Mouse (Mus musculus): Measurements from ENCODE around the gene Krtap13. TPM values are rescaled to one million over a fixed set of nuclear protein-coding genes. Genes with fewer than 3 reads are reported as not detected.
"Not testable (repeated sequence)": the region's sequence is repeated elsewhere in the genome, so short reads cannot be mapped to it uniquely, and the experiment has no call there.

The Krtap13 gene
- polyA plus RNA-seq (2014; fragmentation: Nextera tagmentation; extraction: Ambion mirVana) = not detected in 2 replicates

DNA sequence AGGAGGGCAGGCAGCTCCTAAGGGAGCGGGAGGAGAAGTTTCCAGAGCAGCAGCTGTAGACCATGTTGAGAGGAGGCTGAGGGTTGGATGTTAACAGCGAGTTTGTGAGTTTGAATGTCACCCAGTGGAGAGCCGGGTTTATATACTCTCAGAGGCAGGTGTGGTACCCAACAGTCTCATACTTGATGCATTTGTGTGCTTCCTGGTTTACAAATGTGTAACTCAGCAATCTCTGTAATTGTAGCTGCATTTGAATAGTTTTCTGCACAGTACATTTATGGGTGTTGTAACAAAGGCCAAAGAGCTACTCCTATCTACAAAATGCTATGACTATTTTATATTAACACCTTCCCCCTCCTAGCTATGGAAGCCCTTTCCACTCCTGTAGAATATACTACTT lies at the start of gene Krtap13:
Gene Krtap13, minus strand, starts transcription at position 101 of the 400 bp plus-strand sequence.
- not testable (repeated sequence) for H3K27me3 ChIP-seq (ENCODE audit: control insufficient read depth, insufficient read depth, low read length); H3K9ac ChIP-seq (ENCODE audit: low read length); H3K9me3 ChIP-seq (ENCODE audit: control insufficient read depth, low read length); H3K36me3 ChIP-seq (ENCODE audit: control insufficient read depth, insufficient read depth, low read length); DNase-seq (ENCODE audit: low spot score); ATAC-seq (replicated peaks; ENCODE audit: low FRiP score); H3K4me1 ChIP-seq (replicated peaks; ENCODE audit: control insufficient read depth, insufficient read depth, low read length); H3K27ac ChIP-seq (ENCODE audit: low read depth, low read length); H3K4me2 ChIP-seq (ENCODE audit: low read depth, low read length, severe bottlenecking); H3K4me3 ChIP-seq (ENCODE audit: low read depth, low read length)
- WGBS = 87% methylated on average over 3 of the region's 3 CpGs

DNA sequence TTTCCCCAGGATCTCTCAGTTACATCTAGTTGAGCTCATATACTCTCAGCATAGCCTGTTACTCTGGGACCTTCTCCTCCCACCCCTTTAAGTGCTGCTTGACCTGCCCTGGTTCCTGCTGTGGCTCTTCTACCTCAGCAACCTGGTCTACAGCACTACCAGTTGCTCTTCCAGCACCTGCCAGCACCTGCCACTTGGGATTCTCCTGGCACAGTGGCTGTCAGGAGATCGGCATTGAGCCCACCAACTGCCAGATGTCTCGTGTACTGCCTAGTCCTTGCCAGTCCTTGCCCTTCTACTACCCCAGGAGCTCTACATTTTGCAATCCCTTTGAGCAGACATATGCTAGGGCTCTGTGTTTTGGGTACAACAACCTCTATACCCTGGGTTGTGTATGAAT lies 35.4 kb upstream of the Krtap13 start:
- no peak overlapping the region for H3K4me2 ChIP-seq (ENCODE audit: low read depth, low read length, severe bottlenecking)
- H3K9ac ChIP-seq (ENCODE audit: low read length) = no peak overlapping the region
- H3K36me3 ChIP-seq (ENCODE audit: control insufficient read depth, insufficient read depth, low read length) = no peaks in the 10 kb centered on the region
- WGBS = 89% methylated on average over 2 of the region's 2 CpGs
- H3K9me3 ChIP-seq (ENCODE audit: control insufficient read depth, low read length) = no peaks in the 10 kb centered on the region
- no peaks in the 10 kb centered on the region for H3K4me1 ChIP-seq (replicated peaks; ENCODE audit: control insufficient read depth, insufficient read depth, low read length)
- no peak overlapping the region for H3K27ac ChIP-seq (ENCODE audit: low read depth, low read length)
- no peak for DNase-seq (ENCODE audit: low spot score)
- no peak for ATAC-seq (replicated peaks; ENCODE audit: low FRiP score)
- H3K27me3 ChIP-seq (ENCODE audit: control insufficient read depth, insufficient read depth, low read length) = no peaks in the 10 kb centered on the region
- H3K4me3 ChIP-seq (ENCODE audit: low read depth, low read length) = no peak overlapping the region

DNA sequence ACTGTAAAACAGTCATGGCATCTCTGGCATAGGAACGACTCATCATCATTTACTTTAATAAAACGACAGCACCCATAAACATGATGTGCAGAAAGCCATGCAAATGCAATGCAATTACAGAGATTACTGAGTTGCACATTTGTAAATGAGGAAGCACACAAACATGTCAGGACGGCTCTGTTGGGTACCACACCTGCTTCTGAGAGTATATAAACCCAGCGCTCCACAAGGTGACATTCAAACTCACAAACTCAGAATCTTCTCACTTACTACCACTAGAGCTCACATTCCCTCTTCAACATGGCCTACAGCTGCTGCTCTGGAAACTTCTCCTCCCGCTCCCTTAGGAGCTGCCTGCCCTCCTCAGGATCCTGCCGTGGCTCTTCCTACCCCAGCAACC lies 26.2 kb upstream of the Krtap13 start, which contains the start of gene Gm5965:
Gene Gm5965, plus strand, starts transcription at position 301 of the 400 bp plus-strand sequence.
- Histone ChIP-seq H3K4me2 (ENCODE audit: low read depth, low read length, severe bottlenecking) (no peak within 1 kb of the TSS), H3K4me3 (ENCODE audit: low read depth, low read length) (no peak within 1 kb of the TSS), H3K9me3 (ENCODE audit: control insufficient read depth, low read length) (no peaks in the 10 kb centered on the region), H3K27ac (ENCODE audit: low read depth, low read length) (no peak within 1 kb of the TSS), H3K36me3 (ENCODE audit: control insufficient read depth, insufficient read depth, low read length) (no peaks in the 10 kb centered on the region), H3K9ac (ENCODE audit: low read length) (no peak within 1 kb of the TSS), H3K27me3 (ENCODE audit: control insufficient read depth, insufficient read depth, low read length) (no peaks in the 10 kb centered on the region), H3K4me1 (replicated peaks; ENCODE audit: control insufficient read depth, insufficient read depth, low read length) (no peaks in the 10 kb centered on the region)
- DNase-seq (ENCODE audit: low spot score) (no peak), ATAC-seq (replicated peaks; ENCODE audit: low FRiP score) (no peak)
- WGBS = 88% methylated on average over 6 of the region's 6 CpGs

- Histone ChIP-seq H3K4me2 (ENCODE audit: low read depth, low read length, severe bottlenecking) (no peak within 1 kb of the TSS), H3K9ac (ENCODE audit: low read length) (no peak within 1 kb of the TSS), H3K9me3 (ENCODE audit: control insufficient read depth, low read length) (no peaks in the 10 kb centered on the region), H3K4me3 (ENCODE audit: low read depth, low read length) (no peak within 1 kb of the TSS), H3K4me1 (replicated peaks; ENCODE audit: control insufficient read depth, insufficient read depth, low read length) (no peaks in the 10 kb centered on the region), H3K36me3 (ENCODE audit: control insufficient read depth, insufficient read depth, low read length) (no peaks in the 10 kb centered on the region), H3K27me3 (ENCODE audit: control insufficient read depth, insufficient read depth, low read length) (no peaks in the 10 kb centered on the region), H3K27ac (ENCODE audit: low read depth, low read length) (no peak within 1 kb of the TSS)
- ATAC-seq (replicated peaks; ENCODE audit: low FRiP score) = no peak
- no peak for DNase-seq (ENCODE audit: low spot score)
- WGBS = 92% methylated on average over 2 of the region's 2 CpGs
Measured at GRCm38 (mm10) chr16:88774106-88774505, 22.7 kb upstream of the Krtap13 start, which contains the start of gene 2310057N15Rik. Gene 2310057N15Rik, minus strand, starts transcription at chr16:88774206.

GRCm38 (mm10) chr16:88758547-88758946 lies 7.1 kb upstream of the Krtap13 start, which contains the start of gene 2310034C09Rik:
Gene 2310034C09Rik, plus strand, starts transcription at chr16:88758847.
- H3K27me3 ChIP-seq (ENCODE audit: control insufficient read depth, insufficient read depth, low read length); H3K4me1 ChIP-seq (replicated peaks; ENCODE audit: control insufficient read depth, insufficient read depth, low read length); H3K4me3 ChIP-seq (ENCODE audit: low read depth, low read length); ATAC-seq (replicated peaks; ENCODE audit: low FRiP score); H3K9ac ChIP-seq (ENCODE audit: low read length); H3K27ac ChIP-seq (ENCODE audit: low read depth, low read length); H3K9me3 ChIP-seq (ENCODE audit: control insufficient read depth, low read length); DNase-seq (ENCODE audit: low spot score); H3K4me2 ChIP-seq (ENCODE audit: low read depth, low read length, severe bottlenecking); H3K36me3 ChIP-seq (ENCODE audit: control insufficient read depth, insufficient read depth, low read length): not testable (repeated sequence)
- 92% methylated on average over 3 of the region's 3 CpGs for WGBS

DNA sequence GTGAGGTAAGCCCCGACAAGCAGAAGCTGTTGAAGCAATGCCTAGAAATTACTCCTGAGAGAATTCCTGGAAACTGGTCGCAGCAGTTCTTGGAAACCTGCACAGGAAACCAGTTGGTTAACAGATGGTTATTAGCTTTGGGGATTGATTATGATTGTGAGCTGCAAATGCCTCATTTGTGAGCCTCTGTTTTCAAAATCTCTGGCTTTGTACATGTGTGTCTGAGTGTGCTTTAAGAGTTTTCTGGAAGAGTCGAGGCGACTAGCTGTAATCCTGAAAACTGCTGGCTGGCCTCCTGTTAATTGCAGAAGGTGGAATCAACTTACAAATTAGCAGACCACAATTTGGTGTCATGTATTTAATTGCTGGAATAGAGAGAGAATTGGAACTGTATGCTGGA lies 3.5 kb downstream of the Krtap13 start:
- Histone ChIP-seq H3K9ac (ENCODE audit: low read length) (no peak overlapping the region), H3K36me3 (ENCODE audit: control insufficient read depth, insufficient read depth, low read length) (no peaks in the 10 kb centered on the region), H3K27me3 (ENCODE audit: control insufficient read depth, insufficient read depth, low read length) (no peaks in the 10 kb centered on the region), H3K4me1 (replicated peaks; ENCODE audit: control insufficient read depth, insufficient read depth, low read length) (no peaks in the 10 kb centered on the region), H3K4me2 (ENCODE audit: low read depth, low read length, severe bottlenecking) (no peak overlapping the region), H3K27ac (ENCODE audit: low read depth, low read length) (no peak overlapping the region), H3K9me3 (ENCODE audit: control insufficient read depth, low read length) (no peaks in the 10 kb centered on the region), H3K4me3 (ENCODE audit: low read depth, low read length) (no peak overlapping the region)
- 70% methylated on average over 4 of the region's 4 CpGs for WGBS
- DNase-seq (ENCODE audit: low spot score) (no peak), ATAC-seq (replicated peaks; ENCODE audit: low FRiP score) (no peak)

GRCm38 (mm10) chr16:88744750-88745340 lies 6.6 kb downstream of the Krtap13 start:
- no peaks in the 10 kb centered on the region for H3K36me3 ChIP-seq (ENCODE audit: control insufficient read depth, insufficient read depth, low read length)
- H3K4me2 ChIP-seq (ENCODE audit: low read depth, low read length, severe bottlenecking) = no peak overlapping the region
- no peaks in the 10 kb centered on the region for H3K27me3 ChIP-seq (ENCODE audit: control insufficient read depth, insufficient read depth, low read length)
- H3K4me1 ChIP-seq (replicated peaks; ENCODE audit: control insufficient read depth, insufficient read depth, low read length) = no peaks in the 10 kb centered on the region
- no peak overlapping the region for H3K9ac ChIP-seq (ENCODE audit: low read length)
- ATAC-seq (replicated peaks; ENCODE audit: low FRiP score) (no peak), DNase-seq (ENCODE audit: low spot score) (no peak)
- H3K9me3 ChIP-seq (ENCODE audit: control insufficient read depth, low read length) = no peaks in the 10 kb centered on the region
- 92% methylated on average over 4 of the region's 4 CpGs for WGBS
- H3K4me3 ChIP-seq (ENCODE audit: low read depth, low read length) = no peak overlapping the region
- no peak overlapping the region for H3K27ac ChIP-seq (ENCODE audit: low read depth, low read length)

DNA sequence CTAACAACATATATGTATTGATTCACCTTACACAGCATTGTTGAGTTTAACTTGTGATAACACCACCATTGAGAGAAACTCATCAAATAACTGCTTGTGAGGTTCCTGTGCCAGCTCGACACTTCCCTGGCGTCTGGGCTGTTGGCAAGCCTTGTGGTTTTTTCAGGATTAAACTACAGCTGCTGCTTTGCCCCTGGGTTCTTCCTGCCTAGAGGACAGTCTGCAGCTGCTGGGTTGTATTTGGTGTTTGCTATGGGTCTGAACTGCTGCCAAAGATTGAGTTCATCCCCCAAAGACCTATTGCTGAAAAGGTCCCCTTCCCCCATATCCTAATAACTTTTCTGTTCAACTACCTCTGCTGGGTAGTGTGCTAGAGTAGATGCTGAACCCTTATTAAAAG lies 16.0 kb downstream of the Krtap13 start:
- no peak overlapping the region for H3K27ac ChIP-seq (ENCODE audit: low read depth, low read length)
- no peaks in the 10 kb centered on the region for H3K4me1 ChIP-seq (replicated peaks; ENCODE audit: control insufficient read depth, insufficient read depth, low read length)
- H3K9me3 ChIP-seq (ENCODE audit: control insufficient read depth, low read length) = no peaks in the 10 kb centered on the region
- no peak overlapping the region for H3K4me2 ChIP-seq (ENCODE audit: low read depth, low read length, severe bottlenecking)
- WGBS = 78% methylated on average over 2 of the region's 2 CpGs
- no peak for DNase-seq (ENCODE audit: low spot score)
- no peak overlapping the region for H3K4me3 ChIP-seq (ENCODE audit: low read depth, low read length)
- ATAC-seq (replicated peaks; ENCODE audit: low FRiP score) = no peak
- no peaks in the 10 kb centered on the region for H3K27me3 ChIP-seq (ENCODE audit: control insufficient read depth, insufficient read depth, low read length)
- no peaks in the 10 kb centered on the region for H3K36me3 ChIP-seq (ENCODE audit: control insufficient read depth, insufficient read depth, low read length)
- H3K9ac ChIP-seq (ENCODE audit: low read length) = no peak overlapping the region

DNA sequence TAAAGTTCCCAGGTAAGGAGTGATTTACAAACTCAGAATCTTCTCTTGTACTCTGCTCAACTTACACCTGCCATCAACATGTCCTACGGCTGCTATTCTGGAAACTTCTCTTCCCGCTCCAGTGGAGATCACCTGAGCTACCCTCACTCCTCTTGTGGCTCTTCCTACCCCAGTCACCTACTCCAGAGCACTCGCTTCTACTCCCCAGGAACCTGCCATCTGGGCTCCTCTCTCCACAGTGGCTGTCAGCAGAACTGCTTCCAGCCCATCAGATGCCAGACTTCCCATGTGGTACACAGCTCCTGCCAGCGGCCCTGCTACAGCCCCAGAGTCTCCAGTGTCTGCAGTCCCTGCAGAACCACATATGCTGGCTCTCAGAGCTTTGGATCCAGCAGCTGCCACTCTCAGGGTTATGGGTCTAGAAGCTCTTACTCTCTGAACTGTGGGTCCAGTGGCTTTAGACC lies 22.6 kb downstream of the Krtap13 start, which contains the start of gene Krtap13-1:
Gene Krtap13-1, plus strand, starts transcription at position 51 of the 464 bp plus-strand sequence.
- no peaks in the 10 kb centered on the region for H3K27me3 ChIP-seq (ENCODE audit: control insufficient read depth, insufficient read depth, low read length)
- no peak within 1 kb of the TSS for H3K4me3 ChIP-seq (ENCODE audit: low read depth, low read length)
- WGBS = 85% methylated on average over 4 of the region's 4 CpGs
- no peak for ATAC-seq (replicated peaks; ENCODE audit: low FRiP score)
- H3K36me3 ChIP-seq (ENCODE audit: control insufficient read depth, insufficient read depth, low read length) = no peaks in the 10 kb centered on the region
- no peak for DNase-seq (ENCODE audit: low spot score)
- no peaks in the 10 kb centered on the region for H3K9me3 ChIP-seq (ENCODE audit: control insufficient read depth, low read length)
- no peaks in the 10 kb centered on the region for H3K4me1 ChIP-seq (replicated peaks; ENCODE audit: control insufficient read depth, insufficient read depth, low read length)
- no peak within 1 kb of the TSS for H3K27ac ChIP-seq (ENCODE audit: low read depth, low read length)
- no peak within 1 kb of the TSS for H3K9ac ChIP-seq (ENCODE audit: low read length)
- no peak within 1 kb of the TSS for H3K4me2 ChIP-seq (ENCODE audit: low read depth, low read length, severe bottlenecking)

Measured in forebrain, embryonic 11.5 days (tissue).